Mouse (Mus musculus): ENCODE results near the gene Ppp5c.

Gene Ppp5c

GRCm38 (mm10) chr7:17050933-17051594, 23.3 kb upstream of the Ppp5c start:
- peak; percentile 79 for DNase-seq

- DNase-seq, result no peak
Observed at GRCm38 (mm10) chr7:17050491-17050890, 22.8 kb upstream of the Ppp5c start.

- DNase-seq, result no peak
Observed at GRCm38 (mm10) chr7:17048431-17049190, 20.9 kb upstream of the Ppp5c start.

GRCm38 (mm10) chr7:17047041-17047682, 19.4 kb upstream of the Ppp5c start:
- no peak for DNase-seq

- DNase-seq, result no peak
Observed at GRCm38 (mm10) chr7:17045743-17046142, 18.0 kb upstream of the Ppp5c start.

GRCm38 (mm10) chr7:17039373-17039772, 11.6 kb upstream of the Ppp5c start:
- no peak for DNase-seq

- no peak for DNase-seq
Observed at GRCm38 (mm10) chr7:17038018-17038695, 10.4 kb upstream of the Ppp5c start.

GRCm38 (mm10) chr7:17030239-17030638, 2.5 kb upstream of the Ppp5c start:
- DNase-seq, result no peak

GRCm38 (mm10) chr7:17028923-17029322, 1.2 kb upstream of the Ppp5c start:
- DNase-seq, result no peak

GRCm38 (mm10) chr7:17026710-17027587, 775 bp downstream of the Ppp5c start:
- no peak for DNase-seq

- DNase-seq, result no peak
Observed at GRCm38 (mm10) chr7:17025896-17026622, 1.7 kb downstream of the Ppp5c start.

GRCm38 (mm10) chr7:17025505-17025894, 2.2 kb downstream of the Ppp5c start:
- DNase-seq, result no peak

- DNase-seq, result peak; percentile 23
Observed at GRCm38 (mm10) chr7:17024814-17025504, 2.8 kb downstream of the Ppp5c start.

- DNase-seq, result peak; percentile 61
Observed at GRCm38 (mm10) chr7:17024141-17024540, 3.6 kb downstream of the Ppp5c start.

- no peak for DNase-seq
Observed at GRCm38 (mm10) chr7:17023701-17024100, 4.0 kb downstream of the Ppp5c start.

GRCm38 (mm10) chr7:17022176-17022575, 5.5 kb downstream of the Ppp5c start:
- no peak for DNase-seq

GRCm38 (mm10) chr7:17019426-17020166, 8.1 kb downstream of the Ppp5c start:
- no peak for DNase-seq

- no peak for DNase-seq
Observed at GRCm38 (mm10) chr7:17017921-17018320, 9.8 kb downstream of the Ppp5c start.

- DNase-seq, result peak; percentile 84
Observed at GRCm38 (mm10) chr7:17017036-17017435, 10.7 kb downstream of the Ppp5c start.

GRCm38 (mm10) chr7:17015381-17015780, 12.3 kb downstream of the Ppp5c start:
- no peak for DNase-seq

All from lung, postnatal 14 days (tissue).